Mouse (Mus musculus) monocyte, adult 59 days (primary cell): ENCODE data around the gene Srrm2. TPM values are rescaled to one million over a fixed set of nuclear protein-coding genes. Genes with fewer than 3 reads are reported as not detected.

Source experiments
- total RNA-seq, 2 experiments: library from RNA; stranded (reverse); gene quantifications; one replicate each; pipeline ENCODE4 v1.2.4; 2023

The Srrm2 gene
- total RNA-seq, result 100 to 1,000 TPM; 847 to 887 TPM

DNA sequence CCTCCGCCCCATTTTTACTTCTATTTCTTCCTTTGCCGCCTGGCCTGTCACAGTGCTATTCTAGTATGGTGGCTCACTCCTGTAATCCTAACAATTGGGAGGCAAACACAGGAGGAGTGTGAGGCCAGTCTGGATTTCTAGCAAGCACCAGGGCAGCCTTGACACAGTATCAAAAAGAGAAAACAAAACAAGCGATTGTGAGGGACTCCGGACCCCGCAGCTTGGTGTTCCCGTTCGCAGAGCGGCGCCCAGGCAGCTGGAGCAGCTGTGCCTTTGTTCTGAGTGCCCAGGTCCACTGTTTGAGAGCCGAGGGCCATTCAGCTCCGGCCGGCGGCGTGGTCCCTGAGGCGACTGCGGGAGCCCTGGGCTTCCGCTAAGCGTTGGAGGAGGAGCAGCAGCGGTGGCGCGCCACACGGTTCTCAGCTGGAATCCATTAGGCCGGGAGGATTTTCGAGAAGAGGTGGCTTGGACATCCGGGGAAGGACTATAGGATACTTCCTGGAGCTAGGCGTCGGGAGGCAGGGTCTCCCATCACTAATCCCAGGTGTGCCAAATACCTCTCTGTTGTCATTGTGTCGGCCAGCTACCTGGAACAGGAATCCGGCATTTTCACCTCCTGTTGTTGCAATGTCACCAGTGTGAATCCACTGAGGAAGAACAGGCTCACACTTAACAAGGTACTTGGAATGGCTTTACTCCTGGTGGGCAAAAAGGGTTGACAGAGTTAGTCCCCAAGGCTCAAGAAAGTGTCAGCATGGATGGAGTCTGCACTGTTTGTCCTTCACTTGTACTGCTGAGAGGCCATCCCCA lies at the start of gene Srrm2:
Gene Srrm2, plus strand, starts transcription at position 264 of the 810 bp plus-strand sequence.

DNA sequence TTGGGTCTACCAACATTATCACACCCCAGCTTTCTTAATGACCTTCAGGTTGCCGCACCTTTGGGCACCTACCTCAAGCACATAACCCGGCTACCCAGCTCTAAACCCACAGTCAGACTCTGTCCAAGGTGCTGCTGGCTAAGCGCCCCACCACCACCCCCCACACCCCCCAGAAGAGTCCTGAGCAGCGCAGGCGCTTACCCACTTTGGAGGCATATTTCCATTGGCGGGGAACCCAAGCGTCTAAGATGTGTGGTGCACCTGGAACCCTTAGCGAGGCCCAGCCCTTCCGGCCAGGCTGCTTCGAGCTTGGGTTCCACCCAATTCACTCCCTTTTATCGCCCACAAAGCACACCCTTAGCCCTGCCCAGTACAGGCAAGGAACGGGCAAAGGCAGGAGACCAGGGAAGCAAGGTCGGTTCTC lies 49.7 kb upstream of the Srrm2 start, which contains the start of gene Paqr4:
Gene Paqr4, minus strand, starts transcription at position 270 of the 424 bp plus-strand sequence.

DNA sequence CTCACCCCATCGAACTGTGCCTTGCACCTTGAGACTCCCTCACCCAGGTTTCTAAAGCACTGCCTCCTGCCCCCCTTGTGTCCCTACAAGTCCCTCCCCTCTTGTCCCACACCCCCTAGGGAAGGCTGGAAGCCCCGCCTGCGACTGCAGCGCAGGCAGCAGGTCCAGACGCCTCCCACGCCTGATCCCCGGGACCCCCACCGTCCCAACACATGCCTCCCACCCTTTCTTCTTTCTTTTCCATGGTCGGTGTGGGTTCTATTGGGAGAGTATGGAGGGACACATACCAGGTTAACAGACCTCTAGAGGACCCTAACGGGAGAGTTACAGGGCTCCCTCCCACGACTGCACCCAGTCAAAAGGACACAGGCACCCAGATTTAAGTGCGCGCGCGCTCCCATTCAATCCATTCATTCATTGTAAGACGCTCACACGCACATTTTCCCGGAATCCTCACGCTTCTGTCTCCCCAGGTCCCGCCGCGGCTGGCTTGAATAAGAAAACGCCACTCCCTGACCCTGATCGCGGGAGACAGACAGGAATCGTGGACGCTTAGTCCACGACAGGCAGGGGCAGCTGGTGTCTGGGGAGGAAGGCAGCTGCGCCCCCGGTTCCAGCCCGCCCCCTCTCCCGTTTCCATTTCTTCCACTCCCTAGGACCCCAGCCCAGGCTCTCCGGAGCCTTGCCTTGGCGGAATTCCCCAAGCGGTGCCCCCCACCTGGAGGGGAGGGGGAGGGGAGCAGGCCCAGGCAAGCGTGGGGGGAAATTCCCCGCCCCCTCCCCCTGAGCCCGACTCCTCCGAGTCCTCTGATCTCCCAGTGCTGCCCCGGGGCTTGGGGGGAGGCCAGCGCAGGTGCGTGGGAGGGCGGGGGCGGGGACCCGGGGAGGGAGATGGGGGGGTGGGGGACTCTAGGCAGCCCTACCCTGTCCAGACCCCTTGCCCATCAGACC lies 44.8 kb upstream of the Srrm2 start, which contains the start of gene Kremen2:
Gene Kremen2, minus strand, starts transcription at position 533 of the 951 bp plus-strand sequence.

DNA sequence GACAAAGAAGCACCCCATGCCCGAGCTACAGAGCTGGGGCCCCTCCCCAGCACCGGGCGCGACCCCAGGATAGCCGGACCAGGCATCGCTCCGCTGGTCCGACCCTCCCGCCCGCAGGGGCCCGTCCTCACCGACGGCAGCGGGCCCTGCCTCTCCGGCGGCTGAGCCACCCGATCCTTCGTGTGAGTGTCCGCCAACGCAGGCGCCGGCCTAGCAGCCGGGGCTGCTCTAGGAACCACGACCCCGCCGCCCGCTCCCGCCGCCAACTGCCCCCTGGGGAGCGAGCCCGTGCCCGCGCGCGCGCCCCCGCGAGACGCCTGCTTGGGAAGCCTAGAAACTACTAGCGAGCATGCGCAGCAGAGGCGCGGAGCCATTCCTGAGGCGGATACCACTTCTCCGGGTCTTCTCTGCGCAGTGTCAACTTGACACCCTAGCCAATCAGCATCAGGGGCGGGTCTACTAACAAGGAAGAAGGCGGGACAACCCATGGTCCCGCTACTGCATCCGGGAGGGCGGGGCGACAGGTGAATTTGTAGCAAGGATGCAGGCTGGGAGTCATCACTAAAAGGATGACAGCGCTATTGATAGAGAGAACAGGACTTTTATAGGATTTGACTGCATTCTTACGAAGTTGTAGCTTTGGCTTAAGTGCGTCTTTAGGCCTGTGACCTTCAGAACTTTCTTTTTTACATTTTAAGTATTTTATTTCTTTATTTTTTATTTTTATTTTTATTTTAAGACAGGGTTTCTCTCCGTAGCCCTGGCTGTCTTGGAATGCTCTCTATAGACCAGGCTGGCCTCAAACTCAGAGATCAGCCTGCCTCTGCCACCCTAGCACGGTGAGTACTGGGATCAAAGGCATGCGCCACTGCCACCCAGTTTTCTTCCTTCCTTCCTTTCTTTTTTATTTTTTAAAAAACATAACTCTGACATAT lies 18.8 kb upstream of the Srrm2 start, which contains the start of gene Flywch1:
Gene Flywch1, minus strand, starts transcription at position 319 of the 935 bp plus-strand sequence.

DNA sequence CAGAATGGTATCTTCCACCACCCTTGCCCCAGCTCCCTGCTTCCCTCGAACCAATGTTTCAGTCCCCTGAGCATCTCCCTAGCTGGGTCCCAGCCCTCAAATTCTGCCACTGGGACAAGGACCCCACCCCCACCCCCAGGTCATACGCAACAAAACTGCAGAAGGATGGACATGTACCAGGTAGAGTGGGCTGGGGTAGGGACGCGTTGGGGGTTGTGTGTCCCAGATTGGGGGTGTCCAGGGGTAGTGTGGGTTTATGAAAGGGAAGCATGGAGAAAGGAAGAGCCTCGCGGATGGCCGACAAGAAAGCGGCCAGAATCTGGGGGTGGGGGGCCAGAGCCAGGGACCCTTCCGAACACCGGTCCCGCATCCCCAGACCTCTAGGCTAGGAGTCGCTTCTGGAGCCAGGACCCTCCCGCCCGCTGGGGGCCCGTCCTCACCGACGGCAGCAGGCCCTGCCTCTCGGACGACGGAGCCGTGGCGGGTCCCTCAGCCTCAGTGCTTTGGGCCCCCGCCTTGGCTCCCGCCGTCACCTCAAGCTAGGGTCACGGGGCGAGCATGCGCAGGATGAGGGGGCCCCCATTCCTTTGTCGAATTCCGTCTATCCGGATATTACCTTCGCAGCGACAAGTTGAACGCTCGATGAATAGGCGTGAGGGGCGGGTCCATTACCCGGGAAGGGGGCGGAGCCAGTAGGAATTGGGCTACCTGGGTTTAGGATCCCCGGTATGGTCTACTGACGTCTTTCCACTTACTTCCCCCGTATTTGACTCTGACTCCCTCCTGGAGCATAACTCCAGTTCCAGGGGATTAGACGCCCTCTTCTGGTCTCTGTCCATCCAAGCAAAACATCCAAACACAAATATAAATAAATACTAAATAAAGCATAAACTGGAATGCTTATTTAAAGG lies 4.5 kb upstream of the Srrm2 start, which contains the start of gene Flywch2:
Gene Flywch2, minus strand, starts transcription at position 521 of the 911 bp plus-strand sequence.

DNA sequence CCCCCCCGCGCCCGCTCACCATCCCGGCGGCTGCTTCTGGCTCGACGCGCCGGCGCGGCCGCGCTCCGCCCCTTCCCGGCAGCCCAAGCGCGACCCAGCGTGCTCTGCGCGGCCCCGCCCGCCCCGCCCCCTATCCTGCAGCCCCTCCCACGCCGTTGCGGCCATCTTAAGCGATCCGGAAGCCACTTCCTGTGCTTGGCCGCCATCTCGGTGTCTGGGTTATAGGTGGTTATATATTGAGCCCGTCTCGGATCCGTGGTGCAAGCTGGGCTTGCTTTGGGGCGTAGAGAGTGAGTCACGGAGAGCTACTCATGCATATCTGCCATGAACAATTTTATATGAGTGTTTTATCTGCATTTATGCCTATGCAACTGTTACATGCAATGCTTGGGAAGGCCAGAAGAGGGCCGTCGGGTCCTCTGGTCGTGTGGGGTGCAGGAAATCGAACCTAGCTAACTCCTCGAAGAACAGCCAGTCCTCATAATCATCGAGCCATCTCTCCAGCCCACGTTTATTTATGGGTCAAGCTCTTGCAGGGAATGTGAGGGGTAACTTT lies 38.8 kb downstream of the Srrm2 start, which contains the start of gene Elob:
Gene Elob, minus strand, starts transcription at position 73 of the 556 bp plus-strand sequence.

DNA sequence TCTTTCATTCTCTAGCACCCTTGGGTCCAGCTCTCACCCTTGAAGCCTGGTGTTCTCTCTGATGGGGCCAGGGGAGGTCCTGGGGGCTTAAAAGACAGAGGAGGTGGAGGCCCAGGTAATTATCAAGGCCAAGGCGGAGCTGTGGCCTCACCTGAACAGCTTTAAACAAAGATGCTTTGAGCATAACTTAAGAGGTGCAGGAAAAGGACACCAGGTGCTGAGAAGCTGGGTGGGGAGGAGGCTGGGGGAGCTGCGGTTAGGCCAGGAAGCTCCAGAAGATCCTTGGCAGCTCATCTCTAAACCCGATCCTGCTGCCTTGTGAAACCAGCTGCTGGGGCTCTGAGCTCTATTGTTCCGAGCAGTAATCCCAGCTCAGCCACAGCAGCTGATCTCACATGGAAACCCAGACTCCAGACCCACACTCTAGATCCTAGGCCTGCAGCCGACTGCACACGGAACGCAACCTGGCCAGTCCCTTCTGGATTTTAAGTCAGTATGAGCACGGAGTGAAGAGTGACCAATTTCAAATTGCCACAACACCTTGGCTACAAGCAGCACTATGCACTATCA lies 45.8 kb downstream of the Srrm2 start, which contains the start of gene Prss33:
Gene Prss33, minus strand, starts transcription at position 51 of the 570 bp plus-strand sequence.

DNA sequence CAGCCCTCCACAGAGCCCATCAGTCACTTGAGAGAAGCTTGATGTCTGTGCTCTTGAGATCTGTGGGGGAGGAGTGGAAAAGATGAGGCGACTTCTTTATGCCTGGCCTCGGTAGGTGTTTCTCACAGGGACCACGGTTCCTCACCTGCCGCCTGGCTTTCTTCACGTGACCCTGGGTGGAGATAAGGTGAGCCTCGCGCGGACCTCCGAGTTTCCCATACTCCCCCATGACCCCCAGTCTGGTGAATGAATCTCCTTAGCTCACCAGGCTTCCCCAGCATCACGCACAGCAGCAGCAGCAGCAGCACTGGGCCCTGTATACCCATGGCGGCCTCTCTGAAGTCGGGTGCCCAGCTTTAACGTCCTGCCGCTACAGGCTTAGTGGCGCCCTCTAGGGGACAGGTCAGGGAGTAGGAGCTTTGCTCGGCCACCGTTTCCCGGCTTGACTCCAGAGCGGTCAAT lies 53.5 kb downstream of the Srrm2 start, which contains the start of the genes Prss32 and Prss41:
Gene Prss32, plus strand, starts transcription at position 44 of the 462 bp plus-strand sequence.
Gene Prss41, minus strand, starts transcription at position 361 of the 462 bp plus-strand sequence.

DNA sequence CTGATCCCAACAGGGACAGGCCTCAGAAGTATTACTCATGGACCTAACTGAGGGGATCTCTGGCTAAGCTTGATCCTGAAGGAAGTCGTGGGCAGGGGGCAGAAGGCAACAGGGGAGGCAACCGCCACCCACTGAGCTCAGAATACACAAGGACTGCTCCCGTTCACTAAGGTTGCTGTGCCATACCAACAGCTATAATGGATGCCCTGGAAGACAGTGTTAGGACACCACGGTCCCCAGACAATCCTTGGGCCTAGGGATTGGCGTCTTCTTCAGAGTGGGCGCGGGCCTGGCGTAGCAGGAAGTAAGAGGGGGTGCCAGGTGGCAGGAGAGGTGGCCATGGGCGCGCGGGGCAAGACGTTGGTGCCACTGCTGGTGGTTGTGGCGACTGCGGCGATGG lies 77.4 kb downstream of the Srrm2 start, which contains the start of gene Prss21:
Gene Prss21, plus strand, starts transcription at position 301 of the 400 bp plus-strand sequence.

Other genes with a start within 250 kb of the Srrm2 start
- 1 to 10 TPM; 3.9 TPM for gene Zfp213, start 226.3 kb upstream of the Srrm2 start, total RNA-seq
- not detected for gene Zfp13, start 191.0 kb upstream of the Srrm2 start, total RNA-seq
- not detected for gene Zscan10, start 189.7 kb upstream of the Srrm2 start, total RNA-seq
- gene Mmp25, start 145.3 kb upstream of the Srrm2 start, total RNA-seq, result 1 to 10 TPM; 3.0 to 3.1 TPM
- not detected for gene Bicdl2, start 130.0 kb upstream of the Srrm2 start, total RNA-seq
- gene Hcfc1r1, start 116.9 kb upstream of the Srrm2 start, total RNA-seq, result 10 to 100 TPM; 53.4 to 61.5 TPM
- 10 to 100 TPM; 17.4 to 24.2 TPM for gene Thoc6, start 116.7 kb upstream of the Srrm2 start, total RNA-seq
- gene Tnfrsf12a, start 113.1 kb upstream of the Srrm2 start, total RNA-seq, result 10 to 100 TPM; 20.6 to 32.5 TPM
- not detected for gene Cldn6, start 111.3 kb upstream of the Srrm2 start, total RNA-seq
- not detected for gene Cldn9, start 106.5 kb upstream of the Srrm2 start, total RNA-seq
- gene 1520401A03Rik, start 67.7 kb upstream of the Srrm2 start, total RNA-seq, result not detected
- 1 to 10 TPM; 3.3 to 3.7 TPM for gene Pkmyt1, start 64.2 kb upstream of the Srrm2 start, total RNA-seq
- gene Paqr4, start 49.7 kb upstream of the Srrm2 start, total RNA-seq, result 1 to 10 TPM; 2.3 to 3.2 TPM
- gene Kremen2, start 44.7 kb upstream of the Srrm2 start, total RNA-seq, result not detected
- 10 to 100 TPM; 12.9 to 14.0 TPM for gene Flywch1, start 18.9 kb upstream of the Srrm2 start, total RNA-seq
- not detected for gene Flywch2, start 4.5 kb upstream of the Srrm2 start, total RNA-seq
- 100 to 1,000 TPM; 156 to 174 TPM for gene Elob, start 38.6 kb downstream of the Srrm2 start, total RNA-seq
- not detected for gene Prss33, start 45.5 kb downstream of the Srrm2 start, total RNA-seq
- gene Prss32, start 53.3 kb downstream of the Srrm2 start, total RNA-seq, result not detected
- not detected for gene Prss41, start 53.6 kb downstream of the Srrm2 start, total RNA-seq
- gene Prss21, start 77.5 kb downstream of the Srrm2 start, total RNA-seq, result not detected
- gene Dcpp1, start 90.3 kb downstream of the Srrm2 start, total RNA-seq, result not detected
- gene Dcpp2, start 90.3 kb downstream of the Srrm2 start, total RNA-seq, result not detected
- gene Dcpp3, start 126.9 kb downstream of the Srrm2 start, total RNA-seq, result not detected
- not detected for gene Sbp, start 151.1 kb downstream of the Srrm2 start, total RNA-seq
- gene Sbpl, start 164.7 kb downstream of the Srrm2 start, total RNA-seq, result not detected
- gene Prss30, start 190.0 kb downstream of the Srrm2 start, total RNA-seq, result 1 to 10 TPM; 3.1 to 3.4 TPM
- not detected for gene Prss22, start 207.6 kb downstream of the Srrm2 start, total RNA-seq
- gene Prss27, start 247.6 kb downstream of the Srrm2 start, total RNA-seq, result not detected